Mouse (Mus musculus) liver, embryonic 15.5 days (tissue): ENCODE data around the gene Ripor1. TPM values are rescaled to one million over a fixed set of nuclear protein-coding genes. Genes with fewer than 3 reads are reported as not detected.
A peak's percentile ranks its signal among the peaks of the same experiment; 100 is the strongest.

Source experiments
- ATAC-seq: fragments of 200-750 bp; cut with Nextera tagmentation; 2 replicates; pipeline ENCODE4 v1.8.0; 2017; ENCODE audit warnings: moderate number of reproducible peaks, mild to moderate bottlenecking, moderate library complexity; ENCODE audit not compliant: insufficient read depth
- H3K27ac ChIP-seq: fragments of 300-500 bp; sonication (generic); replicated peaks from 2 replicates; pipeline ENCODE4 v1.5.1; 2015; ENCODE audit warnings: mild to moderate bottlenecking, inconsistent platforms
- H3K27me3 ChIP-seq: fragments of 300-500 bp; sonication (generic); 2 replicates; pipeline ENCODE4 v1.6.1; 2015; ENCODE audit warnings: mild to moderate bottlenecking, inconsistent platforms
- H3K36me3 ChIP-seq: fragments of 300-500 bp; sonication (generic); replicated peaks from 2 replicates; pipeline ENCODE4 v1.6.1; 2015; ENCODE audit warnings: moderate library complexity, mild to moderate bottlenecking, inconsistent platforms
- H3K4me1 ChIP-seq: fragments of 300-500 bp; sonication (generic); replicated peaks from 2 replicates; pipeline ENCODE4 v1.6.1; 2015; ENCODE audit warnings: inconsistent platforms
- H3K4me2 ChIP-seq: fragments of 300-500 bp; sonication (generic); 2 replicates; pipeline ENCODE4 v1.6.1; 2015; ENCODE audit warnings: moderate library complexity, mild to moderate bottlenecking, inconsistent platforms
- H3K4me3 ChIP-seq: fragments of 300-500 bp; sonication (generic); replicated peaks from 2 replicates; pipeline ENCODE4 v1.5.1; 2015; ENCODE audit warnings: mild to moderate bottlenecking, inconsistent platforms
- H3K9ac ChIP-seq: fragments of 300-500 bp; sonication (generic); 2 replicates; pipeline ENCODE4 v1.6.1; 2015; ENCODE audit warnings: moderate library complexity, mild to moderate bottlenecking, inconsistent platforms
- H3K9me3 ChIP-seq: fragments of 300-500 bp; sonication (generic); replicated peaks from 2 replicates; pipeline ENCODE4 v1.6.1; 2016; ENCODE audit warnings: inconsistent platforms
- WGBS: fragments of 180-500 bp; shearing (Covaris S2); methylation state at CpG from one replicate; pipeline ENCODE4 v1.1.7; 2015; ENCODE audit warnings: mixed read lengths; ENCODE audit not compliant: insufficient replicate concordance; 5-methylcytosine and 5-hydroxymethylcytosine counted together
- microRNA counts: library from miRNA; unstranded; fragments of <30 nt; microRNA quantifications from one replicate; lab custom pipeline; 2016
- microRNA-seq: library from miRNA; unstranded; fragments of <30 nt; microRNA quantifications from one replicate; pipeline ENCODE4, GENCODE M21; 2016
- polyA plus RNA-seq: library from polyadenylated mRNA; unstranded; fragments of >200 nt; fragmentation: Nextera tagmentation; extraction: Ambion mirVana; gene quantifications from 2 replicates; pipeline ENCODE4 v1.2.1, GENCODE M21; 2015

Ripor1 gene
- polyA plus RNA-seq, 1 experiment from 2014 or later: 7.2 TPM

DNA sequence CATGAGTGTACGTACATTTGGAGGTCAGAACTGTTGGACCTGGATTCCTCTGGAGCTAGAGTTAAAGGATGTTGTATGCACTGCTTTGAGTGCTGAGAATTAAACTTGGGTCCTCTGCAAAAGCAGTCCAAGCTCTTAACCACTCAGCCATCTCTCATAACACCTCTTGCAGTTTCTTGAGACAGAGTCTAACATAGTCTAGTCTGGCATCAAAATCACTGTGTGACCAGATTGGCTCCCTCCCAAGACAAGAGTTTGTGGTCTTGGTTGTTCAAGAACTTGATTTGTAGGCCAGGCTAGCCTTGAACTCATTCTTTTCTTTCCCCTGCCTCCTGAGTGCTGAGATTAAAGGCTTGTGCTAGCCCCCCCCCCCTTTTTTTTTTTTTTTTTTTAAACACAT lies 43.9 kb downstream of the Ripor1 start:
- 95% methylated on average over 1 of the region's 1 CpGs for WGBS
- no peak overlapping the region for H3K4me3 ChIP-seq
- H3K9ac ChIP-seq: no peak overlapping the region
- no peaks in the 10 kb centered on the region for H3K9me3 ChIP-seq
- peaks cover 81% of the 10 kb centered on the region for H3K36me3 ChIP-seq
- no peaks in the 10 kb centered on the region for H3K27me3 ChIP-seq
- H3K4me1 ChIP-seq: peaks cover 4% of the 10 kb centered on the region
- no peak for ATAC-seq
- H3K27ac ChIP-seq: no peak overlapping the region
- H3K4me2 ChIP-seq: no peak overlapping the region

DNA sequence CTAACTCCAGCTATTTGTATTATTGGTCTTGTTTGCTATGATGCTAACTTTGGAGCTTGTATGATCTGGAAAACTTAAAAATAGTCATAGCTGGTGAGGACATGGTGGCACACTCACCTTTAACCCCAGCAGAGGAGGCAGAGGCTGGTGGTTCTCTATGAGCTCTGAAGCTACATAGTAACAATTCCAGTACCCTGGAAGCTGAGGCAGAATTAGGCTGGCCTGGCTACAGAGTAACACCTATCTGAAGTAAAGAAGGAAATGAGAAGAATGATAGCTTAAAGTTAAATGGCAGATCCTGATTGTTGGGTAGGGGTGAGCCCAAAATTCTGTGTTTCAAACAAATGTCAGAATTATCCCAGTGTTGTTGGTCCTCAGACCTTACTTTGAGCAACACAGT lies 52.6 kb downstream of the Ripor1 start:
- Histone ChIP-seq H3K36me3 (peaks cover 41% of the 10 kb centered on the region), H3K9me3 (no peaks in the 10 kb centered on the region), H3K4me1 (no peaks in the 10 kb centered on the region), H3K4me3 (no peak overlapping the region), H3K9ac (no peak overlapping the region), H3K27me3 (no peaks in the 10 kb centered on the region), H3K27ac (no peak overlapping the region), H3K4me2 (no peak overlapping the region)
- ATAC-seq: no peak

DNA sequence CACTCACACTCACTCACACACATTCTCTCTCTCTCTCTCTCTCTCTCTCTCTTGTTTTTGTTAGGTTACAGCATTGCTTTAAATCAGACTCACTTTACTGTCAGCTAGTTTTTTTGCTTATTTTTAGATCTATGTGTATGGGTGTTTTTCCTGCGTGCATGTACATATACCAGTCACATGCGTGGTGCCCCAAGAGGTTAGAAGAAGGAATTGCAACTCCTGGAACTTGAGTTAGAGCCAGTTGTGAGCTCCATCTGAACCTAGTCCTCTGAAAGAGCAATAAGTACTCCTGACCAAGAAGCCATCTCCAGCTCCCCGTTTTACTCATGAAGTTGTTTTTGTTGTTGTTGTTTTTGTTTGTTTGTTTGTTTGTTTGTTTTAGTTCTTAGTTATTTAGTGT lies 56.1 kb downstream of the Ripor1 start:
- Histone ChIP-seq H3K4me1 (no peaks in the 10 kb centered on the region), H3K27ac (no peak overlapping the region), H3K4me3 (no peak overlapping the region), H3K27me3 (no peaks in the 10 kb centered on the region), H3K9ac (no peak overlapping the region), H3K9me3 (no peaks in the 10 kb centered on the region), H3K4me2 (no peak overlapping the region), H3K36me3 (peaks cover 41% of the 10 kb centered on the region)
- 68% methylated on average over 3 of the region's 3 CpGs for WGBS
- ATAC-seq: no peak

MicroRNAs within 50 kb of the gene (microRNA counts, 519-probe panel; counts per million panel counts)
- microRNA mmu-miR-1966 (lab: Ali Mortazavi, UCI): 2,992 counts per million, percentile 60 among the panel's probes with 10 or more counts

Small RNA genes lying within 50 kb of the gene (microRNA-seq; reads per million reads assigned to microRNA genes)
- not detected for gene Mir1966

Other genes with a start within 250 kb of the Ripor1 start
- not detected in 2 replicates for gene Plekhg4, start 232.0 kb upstream of the Ripor1 start, polyA plus RNA-seq
- gene Kctd19, start 191.8 kb upstream of the Ripor1 start, polyA plus RNA-seq: not detected in 2 replicates
- 0.12 and 0.13 TPM in 2 replicates for gene Lrrc36, start 191.7 kb upstream of the Ripor1 start, polyA plus RNA-seq
- gene Tppp3, start 133.7 kb upstream of the Ripor1 start, polyA plus RNA-seq: 3.1 and 4.8 TPM in 2 replicates
- gene Zdhhc1, start 108.4 kb upstream of the Ripor1 start, polyA plus RNA-seq: 1.9 and 2.3 TPM in 2 replicates
- gene Hsd11b2, start 86.5 kb upstream of the Ripor1 start, polyA plus RNA-seq: 0.40 and 0.58 TPM in 2 replicates
- gene Atp6v0d1, start 39.2 kb upstream of the Ripor1 start, polyA plus RNA-seq: 52.4 and 59.4 TPM in 2 replicates
- gene Ctcf, start 31.3 kb downstream of the Ripor1 start, polyA plus RNA-seq: 62.0 and 63.5 TPM in 2 replicates
- gene Agrp, start 32.1 kb downstream of the Ripor1 start, polyA plus RNA-seq: 0.18 TPM in 1 of 2 replicates, not detected in the other
- gene Carmil2, start 81.0 kb downstream of the Ripor1 start, polyA plus RNA-seq: 0.35 and 0.74 TPM in 2 replicates
- 22.4 and 23.6 TPM in 2 replicates for gene Acd, start 95.8 kb downstream of the Ripor1 start, polyA plus RNA-seq
- gene Pard6a, start 95.9 kb downstream of the Ripor1 start, polyA plus RNA-seq: 6.1 and 6.3 TPM in 2 replicates
- not detected in 2 replicates for gene 4933405L10Rik, start 102.4 kb downstream of the Ripor1 start, polyA plus RNA-seq
- 4.4 and 5.2 TPM in 2 replicates for gene Enkd1, start 103.0 kb downstream of the Ripor1 start, polyA plus RNA-seq
- gene Gfod2, start 153.4 kb downstream of the Ripor1 start, polyA plus RNA-seq: 1.8 and 2.3 TPM in 2 replicates
- gene Ranbp10, start 222.1 kb downstream of the Ripor1 start, polyA plus RNA-seq: 45.0 and 52.2 TPM in 2 replicates
- gene Tsnaxip1, start 222.5 kb downstream of the Ripor1 start, polyA plus RNA-seq: 0.07 and 0.22 TPM in 2 replicates
- gene Cenpt, start 248.0 kb downstream of the Ripor1 start, polyA plus RNA-seq: 20.3 and 22.7 TPM in 2 replicates
- 31.5 and 32.2 TPM in 2 replicates for gene Thap11, start 249.9 kb downstream of the Ripor1 start, polyA plus RNA-seq